In genomic region chr11:65124913-65125418, GRCm38 (mm10) we compare ENCODE assay signal across 9 mouse cellular contexts. TPM values are rescaled to one million over a fixed set of nuclear protein-coding genes. Genes with fewer than 3 reads are reported as not detected.
DNase-seq lines count a peak whose midpoint lies in the region; ATAC-seq lines count a peak whose summit lies in the region.
"Had no signal": no experiment of that assay in that cellular context is flagged by ENCODE, and none has a peak within 500 bp of the region (broad histone marks: within the 10 kb centered on the region; RNA-seq: fewer than 3 reads in every experiment).

No protein-coding gene starts in this region.

- no peaks in the 10 kb centered on the region for H3K9me3 ChIP-seq in intestine, embryonic 16.5 days (ENCODE audit: control insufficient read depth, low read length)
- H3K9me3 ChIP-seq: liver, embryonic 15.5 days had no signal

- H3K27me3 ChIP-seq in intestine, embryonic 16.5 days (replicated peaks; ENCODE audit: control insufficient read depth, insufficient read depth, low read length), result no peaks in the 10 kb centered on the region
- H3K27me3 ChIP-seq: liver, embryonic 15.5 days had no signal

- H3K4me3 ChIP-seq in intestine, embryonic 16.5 days (ENCODE audit: low read length), result no peak overlapping the region
- H3K4me3 ChIP-seq: liver, embryonic 15.5 days had no signal

- peak; percentile 69 for ATAC-seq in cerebellum, adult (ENCODE audit: insufficient number of reproducible peaks, low FRiP score, low TSS enrichment)
- peak; percentile 62; the same call in 1 of the 2 replicates for ATAC-seq in intestine, embryonic 16.5 days
- ATAC-seq in megakaryocyte-erythroid progenitor cell, adult 5-6 weeks (replicated peaks; ENCODE audit: low FRiP score, low TSS enrichment, poor library complexity, severe bottlenecking), result no peak

- H3K9ac ChIP-seq in intestine, embryonic 16.5 days (ENCODE audit: low read depth, low read length), result no peak overlapping the region
- H3K9ac ChIP-seq: liver, embryonic 15.5 days had no signal

- H3K4me2 ChIP-seq in intestine, embryonic 16.5 days (ENCODE audit: low read depth, low read length), result no peak overlapping the region
- H3K4me2 ChIP-seq: liver, embryonic 15.5 days had no signal

- no peaks in the 10 kb centered on the region for H3K4me1 ChIP-seq in intestine, embryonic 16.5 days (ENCODE audit: control insufficient read depth, insufficient read depth, low read length)
- H3K4me1 ChIP-seq: liver, embryonic 15.5 days had no signal

- H3K27ac ChIP-seq in intestine, embryonic 16.5 days (ENCODE audit: low read length), result no peak overlapping the region
- H3K27ac ChIP-seq: liver, embryonic 15.5 days had no signal

- no peaks in the 10 kb centered on the region for H3K36me3 ChIP-seq in intestine, embryonic 16.5 days (ENCODE audit: control insufficient read depth, insufficient read depth, low read length)
- H3K36me3 ChIP-seq: liver, embryonic 15.5 days had no signal

- no peak for DNase-seq in cerebellum, adult 8-10 months
- peak; percentile 11 for DNase-seq in embryo, embryonic 11.5 days (ENCODE audit: low read depth, low spot score)
- DNase-seq in heart, adult 18-20 months, result peak; percentile 44 to 71
- DNase-seq in lung, postnatal 14 days, result peak; percentile 14
- DNase-seq in ovary, postnatal 10 days (ENCODE audit: low spot score), result no peak

- 58% methylated on average over 8 of the region's 8 CpGs for WGBS in intestine, embryonic 16.5 days

RNA-seq across cellular contexts. Expression of gene 1700086D15Rik, which starts 34.7 kb away (rescaled TPM):
- not detected for total RNA-seq in heart, adult 18-20 months (2021)
- polyA plus RNA-seq in intestine, embryonic 16.5 days (2015; fragmentation: Nextera tagmentation; extraction: Ambion mirVana), result not detected in 2 replicates
- total RNA-seq in megakaryocyte-erythroid progenitor cell, adult 5-6 weeks (2014; fragmentation: Nextera tagmentation), result not detected in 2 replicates
- total RNA-seq in megakaryocyte-erythroid progenitor cell, adult 5-6 weeks (2017), result not detected in 2 replicates
- polyA plus RNA-seq: liver, embryonic 15.5 days had no signal

RNA-seq across cellular contexts. Expression of gene Arhgap44, which starts 37.8 kb away (rescaled TPM):
- total RNA-seq in heart, adult 18-20 months (2021), result 10 to 100 TPM; 21.5 to 23.3 TPM
- polyA plus RNA-seq in intestine, embryonic 16.5 days (2015; fragmentation: Nextera tagmentation; extraction: Ambion mirVana), result 4.2 and 5.9 TPM in 2 replicates
- not detected in 2 replicates for total RNA-seq in megakaryocyte-erythroid progenitor cell, adult 5-6 weeks (2014; fragmentation: Nextera tagmentation)
- not detected in 2 replicates for total RNA-seq in megakaryocyte-erythroid progenitor cell, adult 5-6 weeks (2017)

Comparison
In these comparisons a context has a peak if more than half of its experiments do, and no peak if none do; other contexts are left out.
1. DNase-seq: peak in embryo, embryonic 11.5 days (single experiment), heart, adult 18-20 months (2 of 2) and lung, postnatal 14 days (single experiment); none in cerebellum, adult 8-10 months (single experiment) and ovary, postnatal 10 days (single experiment).
2. RNA of gene Arhgap44, which starts 37.8 kb away (total RNA-seq): 21.5 to 23.3 TPM in heart, adult 18-20 months; not detected in megakaryocyte-erythroid progenitor cell, adult 5-6 weeks; every median in the first group is over 10 times any median in the second.